Mouse (Mus musculus): ENCODE measurements around the gene Il22ra1. TPM values are rescaled to one million over a fixed set of nuclear protein-coding genes. Genes with fewer than 3 reads are reported as not detected.

Gene Il22ra1
- total and polyA plus RNA-seq, 2 experiments, result 1.4 to 4.1 TPM

DNA sequence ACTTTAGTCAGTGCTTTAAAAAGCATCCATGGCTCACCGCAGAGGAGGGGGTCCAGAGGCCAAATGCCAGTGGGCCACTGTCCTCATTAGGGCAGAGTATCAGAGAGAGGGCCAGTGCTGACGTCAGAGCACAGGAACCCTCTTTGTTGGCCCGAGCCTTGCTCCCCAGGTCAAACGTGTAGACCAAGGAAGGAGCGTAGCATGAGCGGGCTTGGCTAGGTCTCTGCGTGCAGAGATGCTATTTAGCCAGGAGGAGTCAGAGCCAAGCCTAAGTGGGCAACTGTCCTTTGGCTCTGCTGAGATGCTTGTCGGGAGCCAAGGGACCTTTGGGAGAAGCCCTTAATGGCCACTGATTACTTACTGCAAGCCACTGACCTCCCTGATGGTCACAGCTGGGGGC, 33.1 kb downstream of the Il22ra1 start:
- no peak overlapping the region for H3K27ac ChIP-seq (replicated peaks; ENCODE audit: insufficient read depth, low read depth, low read length)
- no peak overlapping the region for H3K9ac ChIP-seq (ENCODE audit: low read depth, low read length)
- no peaks in the 10 kb centered on the region for H3K79me2 ChIP-seq (ENCODE audit: control insufficient read depth, insufficient read depth, low read length)
- H3K4me3 ChIP-seq (ENCODE audit: insufficient read depth, low read depth, low read length), result no peak overlapping the region
- H3K36me3 ChIP-seq (ENCODE audit: control insufficient read depth, insufficient read depth, low read length), result no peaks in the 10 kb centered on the region
- no peaks in the 10 kb centered on the region for H3K27me3 ChIP-seq (ENCODE audit: control insufficient read depth, insufficient read depth, low read length)
- DNase-seq (ENCODE audit: extremely low read depth, low read depth, low spot score), result no peak
- TF ChIP-seq POLR2A (IDR thresholded peaks at IDR 0.05; ENCODE audit: extremely low read depth, insufficient read depth, low read length), result no peak
- TF ChIP-seq CTCF (IDR thresholded peaks at IDR 0.05; ENCODE audit: low read depth, low read length), result no peak
- H3K4me1 ChIP-seq (ENCODE audit: control insufficient read depth, insufficient read depth, low read length), result no peaks in the 10 kb centered on the region; the same call in 1 of the 2 replicates
- WGBS, result 80% methylated on average over 8 of the region's 8 CpGs

DNA sequence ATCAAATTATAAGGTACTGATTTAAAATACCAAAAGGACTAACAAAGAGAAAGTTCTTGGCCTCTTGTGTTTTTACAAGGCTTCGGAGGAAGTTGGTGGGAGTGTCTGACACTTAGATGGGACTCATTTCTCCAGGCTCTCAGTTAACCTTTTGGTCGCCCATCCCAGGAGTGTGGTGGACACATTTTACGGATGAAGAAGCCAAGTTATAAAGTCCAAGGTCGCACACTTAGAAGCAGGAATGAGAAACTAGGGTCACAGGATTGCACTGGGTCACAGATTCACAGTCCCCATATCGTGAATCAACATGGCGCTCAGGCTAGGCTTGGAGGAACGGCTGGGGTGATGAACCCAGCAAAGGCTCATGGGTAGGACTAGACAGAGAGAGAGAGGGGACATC, 33.6 kb downstream of the Il22ra1 start:
- no peak for DNase-seq (ENCODE audit: extremely low read depth, low read depth, low spot score)
- 70% methylated on average over 7 of the region's 7 CpGs for WGBS
- Histone ChIP-seq H3K4me1 (ENCODE audit: control insufficient read depth, insufficient read depth, low read length) (no peaks in the 10 kb centered on the region; the same call in 1 of the 2 replicates), H3K9ac (ENCODE audit: low read depth, low read length) (no peak overlapping the region), H3K4me3 (ENCODE audit: insufficient read depth, low read depth, low read length) (no peak overlapping the region), H3K27ac (replicated peaks; ENCODE audit: insufficient read depth, low read depth, low read length) (no peak overlapping the region), H3K36me3 (ENCODE audit: control insufficient read depth, insufficient read depth, low read length) (no peaks in the 10 kb centered on the region), H3K27me3 (ENCODE audit: control insufficient read depth, insufficient read depth, low read length) (no peaks in the 10 kb centered on the region), H3K79me2 (ENCODE audit: control insufficient read depth, insufficient read depth, low read length) (no peaks in the 10 kb centered on the region)
- TF ChIP-seq CTCF (IDR thresholded peaks at IDR 0.05; ENCODE audit: low read depth, low read length), result no peak
- no peak for TF ChIP-seq POLR2A (IDR thresholded peaks at IDR 0.05; ENCODE audit: extremely low read depth, insufficient read depth, low read length)

DNA sequence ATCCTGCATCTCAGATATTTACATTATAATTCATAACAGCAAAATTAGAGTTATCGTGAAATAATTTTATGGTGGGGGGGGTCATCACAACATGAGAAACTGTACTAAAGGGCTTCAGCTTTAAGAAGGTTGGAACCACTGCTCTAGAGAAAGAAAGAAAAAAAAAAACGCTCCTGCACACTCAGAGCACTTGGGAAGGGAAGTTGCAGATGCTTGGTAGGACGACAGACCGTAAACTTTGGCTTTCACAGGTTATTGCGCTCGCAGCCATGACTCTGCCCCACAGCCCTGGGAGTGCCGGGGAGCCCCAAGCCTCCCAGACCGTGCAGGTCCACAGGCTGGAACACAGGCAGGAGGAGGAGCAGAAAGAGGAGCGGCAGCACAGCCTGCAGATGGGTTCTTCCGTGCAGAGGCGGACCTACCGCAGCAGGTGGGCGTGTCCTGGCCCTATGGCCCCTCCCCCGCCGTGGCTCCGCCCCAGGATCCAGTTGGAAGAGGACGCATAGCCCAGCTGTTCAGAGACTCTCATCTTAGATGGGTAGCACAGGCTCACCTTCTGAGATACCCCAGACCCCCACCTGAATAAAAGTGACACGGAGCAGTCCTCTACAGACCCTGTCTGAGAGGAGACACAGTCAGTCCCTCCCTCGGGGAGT, 34.4 kb downstream of the Il22ra1 start:
- Histone ChIP-seq H3K36me3 (ENCODE audit: control insufficient read depth, insufficient read depth, low read length) (no peaks in the 10 kb centered on the region), H3K79me2 (ENCODE audit: control insufficient read depth, insufficient read depth, low read length) (no peaks in the 10 kb centered on the region), H3K9ac (ENCODE audit: low read depth, low read length) (peak overlapping the region; percentile 27; the same call in 1 of the 2 replicates), H3K27ac (replicated peaks; ENCODE audit: insufficient read depth, low read depth, low read length) (no peak overlapping the region), H3K4me3 (ENCODE audit: insufficient read depth, low read depth, low read length) (peak overlapping the region; percentile 51; the same call in 1 of the 2 replicates), H3K27me3 (ENCODE audit: control insufficient read depth, insufficient read depth, low read length) (no peaks in the 10 kb centered on the region), H3K4me1 (ENCODE audit: control insufficient read depth, insufficient read depth, low read length) (no peaks in the 10 kb centered on the region; the same call in 1 of the 2 replicates)
- TF ChIP-seq POLR2A (IDR thresholded peaks at IDR 0.05; ENCODE audit: extremely low read depth, insufficient read depth, low read length) (no peak), CTCF (IDR thresholded peaks at IDR 0.05; ENCODE audit: low read depth, low read length) (0 out of 2 replicates have a peak, but pooled peaks have one; percentile 9)
- DNase-seq (ENCODE audit: extremely low read depth, low read depth, low spot score), result peak; percentile 68
- 11% methylated on average over 19 of the region's 19 CpGs for WGBS

DNA sequence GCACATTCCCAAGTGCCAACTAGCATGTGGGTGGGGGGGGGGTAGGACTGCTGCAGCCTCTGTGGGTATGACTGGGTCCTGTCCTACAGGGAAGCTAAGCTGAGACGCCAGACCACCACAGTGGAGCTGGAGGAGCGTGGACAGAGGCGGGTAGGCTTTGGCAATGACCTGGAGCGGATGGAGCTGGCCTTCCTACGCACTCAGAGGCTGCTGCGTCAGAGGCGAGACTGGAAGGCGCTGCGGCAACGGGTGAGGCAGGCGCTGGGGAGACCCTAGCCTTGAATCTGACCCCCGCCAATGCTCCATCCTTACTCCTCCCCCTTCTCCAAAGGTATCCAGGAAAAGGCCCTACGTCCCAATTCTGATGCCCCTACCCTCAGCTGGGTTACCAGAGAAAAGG, 36.7 kb downstream of the Il22ra1 start:
- H3K36me3 ChIP-seq (ENCODE audit: control insufficient read depth, insufficient read depth, low read length), result no peaks in the 10 kb centered on the region
- H3K79me2 ChIP-seq (ENCODE audit: control insufficient read depth, insufficient read depth, low read length), result no peaks in the 10 kb centered on the region
- DNase-seq (ENCODE audit: extremely low read depth, low read depth, low spot score), result no peak
- TF ChIP-seq POLR2A (IDR thresholded peaks at IDR 0.05; ENCODE audit: extremely low read depth, insufficient read depth, low read length) (no peak), CTCF (IDR thresholded peaks at IDR 0.05; ENCODE audit: low read depth, low read length) (no peak)
- WGBS, result 93% methylated on average over 13 of the region's 13 CpGs
- no peak overlapping the region for H3K27ac ChIP-seq (replicated peaks; ENCODE audit: insufficient read depth, low read depth, low read length)
- H3K27me3 ChIP-seq (ENCODE audit: control insufficient read depth, insufficient read depth, low read length), result no peaks in the 10 kb centered on the region
- H3K9ac ChIP-seq (ENCODE audit: low read depth, low read length), result no peak overlapping the region
- H3K4me3 ChIP-seq (ENCODE audit: insufficient read depth, low read depth, low read length), result no peak overlapping the region
- no peaks in the 10 kb centered on the region; the same call in 1 of the 2 replicates for H3K4me1 ChIP-seq (ENCODE audit: control insufficient read depth, insufficient read depth, low read length)

DNA sequence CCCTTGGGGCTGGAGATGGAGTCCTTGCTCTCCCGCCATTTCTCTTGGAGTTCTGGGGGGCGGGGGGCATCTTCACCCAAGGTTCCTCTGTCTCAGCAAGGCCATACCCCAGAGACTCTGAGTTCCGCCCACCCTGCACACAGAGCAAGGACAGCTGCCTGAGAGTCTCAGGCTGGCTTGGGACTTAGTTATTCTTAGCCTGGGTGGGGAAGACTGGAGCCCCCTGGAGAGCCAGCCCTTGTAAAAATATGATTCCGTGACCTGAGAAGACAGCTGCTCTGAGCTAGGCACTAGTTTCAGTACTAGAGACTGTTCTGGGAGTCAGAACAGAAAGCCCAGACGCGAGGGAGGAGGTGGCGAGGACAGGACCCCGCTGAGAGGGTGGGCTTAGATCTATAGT, 37.7 kb downstream of the Il22ra1 start:
- 90% methylated on average over 8 of the region's 8 CpGs for WGBS
- no peak overlapping the region for H3K27ac ChIP-seq (replicated peaks; ENCODE audit: insufficient read depth, low read depth, low read length)
- H3K36me3 ChIP-seq (ENCODE audit: control insufficient read depth, insufficient read depth, low read length), result no peaks in the 10 kb centered on the region
- no peaks in the 10 kb centered on the region for H3K27me3 ChIP-seq (ENCODE audit: control insufficient read depth, insufficient read depth, low read length)
- H3K79me2 ChIP-seq (ENCODE audit: control insufficient read depth, insufficient read depth, low read length), result no peaks in the 10 kb centered on the region
- no peaks in the 10 kb centered on the region; the same call in 1 of the 2 replicates for H3K4me1 ChIP-seq (ENCODE audit: control insufficient read depth, insufficient read depth, low read length)
- DNase-seq (ENCODE audit: extremely low read depth, low read depth, low spot score), result no peak
- TF ChIP-seq CTCF (IDR thresholded peaks at IDR 0.05; ENCODE audit: low read depth, low read length) (no peak), POLR2A (IDR thresholded peaks at IDR 0.05; ENCODE audit: extremely low read depth, insufficient read depth, low read length) (no peak)
- H3K4me3 ChIP-seq (ENCODE audit: insufficient read depth, low read depth, low read length), result no peak overlapping the region
- no peak overlapping the region for H3K9ac ChIP-seq (ENCODE audit: low read depth, low read length)

DNA sequence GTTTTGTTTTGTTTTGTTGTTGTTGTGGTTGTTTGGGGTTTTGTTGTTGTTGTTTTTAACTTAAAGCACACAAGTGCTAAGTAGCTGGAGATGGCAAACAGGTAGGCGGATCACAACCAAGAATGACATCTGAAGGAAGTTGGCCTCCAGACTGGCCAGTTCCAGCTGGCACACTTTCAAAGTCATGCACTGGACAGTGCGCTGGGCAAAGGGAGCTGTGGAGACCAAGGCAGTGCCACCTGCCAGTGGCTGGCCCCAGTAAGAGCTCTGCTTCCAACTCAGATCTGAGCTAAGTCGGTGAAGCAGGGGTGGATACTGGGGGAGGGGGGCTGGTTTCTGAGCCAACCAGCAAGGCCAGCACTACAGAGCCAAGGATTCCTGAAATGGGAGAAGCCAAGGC, 39.0 kb downstream of the Il22ra1 start:
- 22% methylated on average over 3 of the region's 3 CpGs for WGBS
- TF ChIP-seq CTCF (IDR thresholded peaks at IDR 0.05; ENCODE audit: low read depth, low read length) (no peak), POLR2A (IDR thresholded peaks at IDR 0.05; ENCODE audit: extremely low read depth, insufficient read depth, low read length) (no peak)
- Histone ChIP-seq H3K4me1 (ENCODE audit: control insufficient read depth, insufficient read depth, low read length) (no peaks in the 10 kb centered on the region; the same call in 1 of the 2 replicates), H3K27me3 (ENCODE audit: control insufficient read depth, insufficient read depth, low read length) (no peaks in the 10 kb centered on the region), H3K79me2 (ENCODE audit: control insufficient read depth, insufficient read depth, low read length) (no peaks in the 10 kb centered on the region), H3K4me3 (ENCODE audit: insufficient read depth, low read depth, low read length) (no peak overlapping the region), H3K36me3 (ENCODE audit: control insufficient read depth, insufficient read depth, low read length) (no peaks in the 10 kb centered on the region), H3K27ac (replicated peaks; ENCODE audit: insufficient read depth, low read depth, low read length) (no peak overlapping the region), H3K9ac (ENCODE audit: low read depth, low read length) (no peak overlapping the region)
- DNase-seq (ENCODE audit: extremely low read depth, low read depth, low spot score), result peak; percentile 69
